Mouse (Mus musculus) testis, adult 2 months (tissue): ENCODE data around the gene Rtl6.

ENCODE experiments used
- CTCF ChIP-seq: fragments of 200-500 bp; IDR thresholded peaks from 2 replicates; pipeline ENCODE4 v1.5.1; 2012; ENCODE audit warnings: low read depth, mild to moderate bottlenecking, inconsistent platforms, low read length, moderate library complexity; ENCODE audit not compliant: control insufficient read depth, insufficient read depth, insufficient replicate concordance
- POLR2A ChIP-seq: fragments of 200-500 bp; IDR thresholded peaks from 2 replicates; pipeline ENCODE4 v1.6.1; 2012; ENCODE audit warnings: low read depth, mild to moderate bottlenecking, inconsistent platforms, low read length, moderate library complexity; ENCODE audit not compliant: control insufficient read depth

- TF ChIP-seq CTCF, result no peak
- TF ChIP-seq POLR2A, result no peak
Observed at GRCm38 (mm10) chr15:84578607-84579006, 21.0 kb upstream of the Rtl6 start.
